Mouse (Mus musculus) ES-E14 (cell line): ENCODE measurements at regions not wholly inside any gene's neighbourhood (a gene's known extent, or its start where the extent isn't known, plus 50 kb on each side); places are given as distances from the start of the nearest gene placed in this dataset.

Experiments used
- CHD2 ChIP-seq: IDR thresholded peaks from 2 replicates; pipeline ENCODE4 v1.6.1; 2014; ENCODE audit warnings: mild to moderate bottlenecking, low read depth, low read length, inconsistent platforms
- HCFC1 ChIP-seq: IDR thresholded peaks from 2 replicates; pipeline ENCODE4 v1.6.1; 2012; ENCODE audit warnings: low read length, inconsistent platforms, borderline replicate concordance; ENCODE audit not compliant: insufficient read depth
- ZC3H11A ChIP-seq: IDR thresholded peaks from 2 replicates; pipeline ENCODE4 v1.6.1; 2012; ENCODE audit warnings: low read depth, mild to moderate bottlenecking, inconsistent platforms, low read length, borderline replicate concordance

DNA sequence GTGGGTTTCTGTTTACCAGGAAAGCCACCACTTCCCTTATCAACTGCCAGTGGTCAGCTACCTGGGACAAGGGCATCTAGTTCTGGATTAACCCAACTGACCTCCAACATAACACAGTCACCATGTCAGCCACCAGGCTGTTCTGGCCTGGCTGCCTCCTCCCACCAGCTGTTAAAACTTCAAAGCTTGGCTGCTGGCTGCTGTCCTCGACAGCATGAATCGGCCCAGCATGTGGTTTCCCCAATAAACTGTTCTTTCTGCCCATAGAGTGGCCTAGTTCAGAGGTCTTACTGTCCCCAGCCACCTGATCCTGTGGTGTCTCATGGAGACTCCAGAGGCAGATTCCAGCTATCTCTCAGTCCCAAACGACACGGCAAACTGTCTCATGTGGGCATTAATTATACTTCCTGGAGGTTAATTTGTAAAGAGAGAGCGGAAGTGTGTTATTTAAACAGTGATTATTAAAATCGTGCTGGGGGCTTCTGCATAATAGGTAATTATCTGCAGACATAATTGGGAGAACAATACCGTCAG lies 219.7 kb downstream of the Matn1 start:
- no peak for TF ChIP-seq HCFC1
- no peak for TF ChIP-seq ZC3H11A
- no peak for TF ChIP-seq CHD2
